Comparison of ENCODE assay signal across 13 mouse cellular contexts in genomic region chr4:101217026-101217540, GRCm38 (mm10). TPM values are rescaled to one million over a fixed set of nuclear protein-coding genes. Genes with fewer than 3 reads are reported as not detected.
DNase-seq lines count a peak whose midpoint lies in the region; ATAC-seq and TF ChIP-seq lines count a peak whose summit lies in the region.
"Had no signal": no experiment of that assay in that cellular context is flagged by ENCODE, and none has a peak within 500 bp of the region (broad histone marks: within the 10 kb centered on the region; RNA-seq: fewer than 3 reads in every experiment).

No protein-coding gene starts in this region.

- ATAC-seq in lung, embryonic 14.5 days (ENCODE audit: insufficient read depth), result peak; percentile 60; the same call in 1 of the 2 replicates
- ATAC-seq in lung, postnatal 0 days, result no peak
- ATAC-seq in intestine, postnatal 0 days, result peak; percentile 74
- ATAC-seq in hindbrain, postnatal 0 days, result no peak
- ATAC-seq: forebrain, embryonic 15.5 days had no signal

- TF ChIP-seq POLR2A in MEL (IDR thresholded peaks at IDR 0.05; ENCODE audit: control insufficient read depth in 1 of 2, insufficient read depth in 1 of 2, low read depth in 1 of 2, low read length in 2 of 2, poor library complexity in 1 of 2), result no peak

- H3K27ac ChIP-seq in lung, embryonic 14.5 days (ENCODE audit: low read depth), result no peak overlapping the region
- H3K27ac ChIP-seq in lung, postnatal 0 days (ENCODE audit: low read length), result no peak overlapping the region
- no peak overlapping the region for H3K27ac ChIP-seq in MEL (ENCODE audit: control insufficient read depth, low read depth, low read length)
- H3K27ac ChIP-seq in intestine, postnatal 0 days (ENCODE audit: low read depth, low read length), result no peak overlapping the region
- no peak overlapping the region for H3K27ac ChIP-seq in hindbrain, postnatal 0 days
- H3K27ac ChIP-seq: forebrain, embryonic 15.5 days; neural tube, embryonic 13.5 days had no signal

- no peak overlapping the region for H3K4me3 ChIP-seq in lung, embryonic 14.5 days (ENCODE audit: low read depth, low read length)
- no peak overlapping the region for H3K4me3 ChIP-seq in lung, postnatal 0 days (ENCODE audit: low read depth, low read length)
- no peak overlapping the region for H3K4me3 ChIP-seq in MEL (ENCODE audit: control insufficient read depth in 1 of 2, insufficient read depth in 1 of 2, low read depth in 2 of 2, low read length in 2 of 2)
- H3K4me3 ChIP-seq in intestine, postnatal 0 days (ENCODE audit: low read depth, low read length), result no peak overlapping the region
- no peak overlapping the region for H3K4me3 ChIP-seq in hindbrain, postnatal 0 days (ENCODE audit: low read length)
- H3K4me3 ChIP-seq: forebrain, embryonic 15.5 days; neural tube, embryonic 13.5 days had no signal

- 43% methylated on average over 2 of the region's 2 CpGs for WGBS in lung, embryonic 14.5 days
- 36% methylated on average over 2 of the region's 2 CpGs for WGBS in lung, postnatal 0 days
- 66% methylated on average over 2 of the region's 2 CpGs for WGBS in intestine, postnatal 0 days
- WGBS in hindbrain, postnatal 0 days, result 86% methylated on average over 2 of the region's 2 CpGs

- H3K27me3 ChIP-seq in lung, embryonic 14.5 days (ENCODE audit: insufficient read depth, low read length), result no peaks in the 10 kb centered on the region
- H3K27me3 ChIP-seq in lung, postnatal 0 days (replicated peaks; ENCODE audit: insufficient read depth, low read length), result no peaks in the 10 kb centered on the region
- H3K27me3 ChIP-seq in MEL (ENCODE audit: control insufficient read depth in 1 of 2, insufficient read depth in 2 of 2, low read length in 2 of 2), result no peaks in the 10 kb centered on the region
- no peaks in the 10 kb centered on the region for H3K27me3 ChIP-seq in intestine, postnatal 0 days (replicated peaks; ENCODE audit: control insufficient read depth, insufficient read depth, low read length)
- H3K27me3 ChIP-seq in hindbrain, postnatal 0 days (ENCODE audit: insufficient read depth, low read length), result no peaks in the 10 kb centered on the region
- H3K27me3 ChIP-seq: forebrain, embryonic 15.5 days; neural tube, embryonic 13.5 days had no signal

- TF ChIP-seq EP300 in lung, postnatal 0 days (IDR thresholded peaks at IDR 0.05), result no peak
- no peak for TF ChIP-seq EP300 in MEL (IDR thresholded peaks at IDR 0.05; ENCODE audit: low read depth in 1 of 2, low read length in 2 of 2)

- H3K79me2 ChIP-seq in MEL (ENCODE audit: control insufficient read depth, insufficient read depth, low read length, poor library complexity), result peaks cover 7% of the 10 kb centered on the region; the same call in 1 of the 2 replicates

- H3K4me2 ChIP-seq in lung, embryonic 14.5 days, result no peak overlapping the region
- H3K4me2 ChIP-seq in lung, postnatal 0 days (replicated peaks; ENCODE audit: low read depth, low read length), result no peak overlapping the region
- no peak overlapping the region for H3K4me2 ChIP-seq in intestine, postnatal 0 days (replicated peaks; ENCODE audit: low read depth)
- H3K4me2 ChIP-seq in hindbrain, postnatal 0 days (ENCODE audit: low read depth, low read length), result no peak overlapping the region
- H3K4me2 ChIP-seq: forebrain, embryonic 15.5 days; neural tube, embryonic 13.5 days had no signal

- H3K36me3 ChIP-seq in lung, embryonic 14.5 days (ENCODE audit: insufficient read depth), result no peaks in the 10 kb centered on the region
- no peaks in the 10 kb centered on the region for H3K36me3 ChIP-seq in lung, postnatal 0 days (ENCODE audit: insufficient read depth, low read length)
- H3K36me3 ChIP-seq in MEL (ENCODE audit: control insufficient read depth in 1 of 2, insufficient read depth in 2 of 2, low read length in 2 of 2), result peaks cover 0 to 21% of the 10 kb centered on the region in 2 experiments; a peak in 3 of 4 replicates
- no peaks in the 10 kb centered on the region for H3K36me3 ChIP-seq in intestine, postnatal 0 days (ENCODE audit: control insufficient read depth, insufficient read depth)
- no peaks in the 10 kb centered on the region for H3K36me3 ChIP-seq in hindbrain, postnatal 0 days (ENCODE audit: insufficient read depth, low read length)
- H3K36me3 ChIP-seq: forebrain, embryonic 15.5 days; neural tube, embryonic 13.5 days had no signal

- no peaks in the 10 kb centered on the region for H3K9me3 ChIP-seq in lung, embryonic 14.5 days (ENCODE audit: low read depth, low read length)
- no peaks in the 10 kb centered on the region for H3K9me3 ChIP-seq in lung, postnatal 0 days (ENCODE audit: low read length)
- H3K9me3 ChIP-seq in MEL (replicated peaks; ENCODE audit: insufficient read depth, low read length), result no peaks in the 10 kb centered on the region
- no peaks in the 10 kb centered on the region for H3K9me3 ChIP-seq in intestine, postnatal 0 days (ENCODE audit: control insufficient read depth)
- no peaks in the 10 kb centered on the region for H3K9me3 ChIP-seq in hindbrain, postnatal 0 days (ENCODE audit: low read length)
- H3K9me3 ChIP-seq: forebrain, embryonic 15.5 days; neural tube, embryonic 13.5 days had no signal

- 0 out of 2 replicates have a peak, but pooled peaks cover 3% of the 10 kb centered on the region for H3K4me1 ChIP-seq in lung, embryonic 14.5 days (ENCODE audit: insufficient read depth)
- H3K4me1 ChIP-seq in lung, postnatal 0 days (ENCODE audit: insufficient read depth, low read depth, low read length), result peaks cover 2% of the 10 kb centered on the region; the same call in 1 of the 2 replicates
- peaks cover 5 to 9% of the 10 kb centered on the region in 2 experiments for H3K4me1 ChIP-seq in MEL (ENCODE audit: control insufficient read depth in 1 of 2, insufficient read depth in 2 of 2, low read length in 2 of 2)
- peaks cover 5% of the 10 kb centered on the region; the same call in 1 of the 2 replicates for H3K4me1 ChIP-seq in intestine, postnatal 0 days (replicated peaks; ENCODE audit: control insufficient read depth, insufficient read depth, low read length)
- H3K4me1 ChIP-seq in hindbrain, postnatal 0 days (ENCODE audit: insufficient read depth, low read length), result no peaks in the 10 kb centered on the region
- H3K4me1 ChIP-seq: forebrain, embryonic 15.5 days; neural tube, embryonic 13.5 days had no signal

- TF ChIP-seq RAD21 in MEL (IDR thresholded peaks at IDR 0.05; ENCODE audit: low read depth, low read length), result no peak

- no peak for TF ChIP-seq CTCF in lung, embryonic 14.5 days (IDR thresholded peaks at IDR 0.05; ENCODE audit: low read depth)
- TF ChIP-seq CTCF in lung, postnatal 0 days (IDR thresholded peaks at IDR 0.05), result no peak
- no peak for TF ChIP-seq CTCF in MEL (IDR thresholded peaks at IDR 0.05 in 2 of 3, conservative IDR thresholded peaks at IDR 0.05 in 1 of 3; ENCODE audit: control insufficient read depth in 1 of 3, insufficient read depth in 1 of 3, low read depth in 2 of 3, low read length in 3 of 3, poor library complexity in 1 of 3, severe bottlenecking in 1 of 3)
- TF ChIP-seq CTCF in intestine, postnatal 0 days (IDR thresholded peaks at IDR 0.05; ENCODE audit: low read depth), result no peak
- no peak for TF ChIP-seq CTCF in hindbrain, postnatal 0 days (IDR thresholded peaks at IDR 0.05; ENCODE audit: low read depth)

- no peak overlapping the region for H3K9ac ChIP-seq in lung, embryonic 14.5 days
- H3K9ac ChIP-seq in lung, postnatal 0 days (replicated peaks; ENCODE audit: low read depth), result no peak overlapping the region
- H3K9ac ChIP-seq in MEL (ENCODE audit: control insufficient read depth, low read depth, low read length, poor library complexity, severe bottlenecking), result no peak overlapping the region
- H3K9ac ChIP-seq in intestine, postnatal 0 days (ENCODE audit: low read depth, low read length), result no peak overlapping the region
- no peak overlapping the region for H3K9ac ChIP-seq in hindbrain, postnatal 0 days (replicated peaks; ENCODE audit: low read length)
- H3K9ac ChIP-seq: forebrain, embryonic 15.5 days; neural tube, embryonic 13.5 days had no signal

- peak; percentile 31 for DNase-seq in lung, embryonic 14.5 days
- no peak for DNase-seq in lung, postnatal 0 days (ENCODE audit: low spot score)
- no peak for DNase-seq in MEL (ENCODE audit: low read depth, low spot score)
- DNase-seq in naive thymus-derived CD4-positive, alpha-beta T cell, adult 2 months (ENCODE audit: low read depth), result peak; percentile 78
- no peak for DNase-seq in frontal cortex, postnatal 14 days (ENCODE audit: low spot score in 2 of 2)
- no peak for DNase-seq in right cerebral cortex, postnatal 25 days
- no peak for DNase-seq in hindbrain, postnatal 0 days (ENCODE audit: low spot score)
- DNase-seq: cerebellum, postnatal 25 days; midbrain, embryonic 14.5 days; right cerebral cortex, postnatal 14 days had no signal

TF ChIP-seq in MEL, 35 proteins besides CTCF, POLR2A, EP300 and RAD21:
- peak; percentile 28; the same call in 1 of the 2 replicates for TF ChIP-seq ZNF384 (IDR thresholded peaks at IDR 0.05; ENCODE audit: low read depth, low read length)
- no peak for TF ChIP-seq MAZ (IDR thresholded peaks at IDR 0.05; ENCODE audit: low read depth, low read length)
- no peak for TF ChIP-seq UBTF (IDR thresholded peaks at IDR 0.05; ENCODE audit: borderline replicate concordance, insufficient read depth, low read depth, low read length)
- no peak for TF ChIP-seq GABPA (IDR thresholded peaks at IDR 0.05; ENCODE audit: low read depth, low read length)
- no peak for TF ChIP-seq MEF2A (IDR thresholded peaks at IDR 0.05; ENCODE audit: extremely low read depth, insufficient replicate concordance, low read depth, low read length, poor library complexity, severe bottlenecking)
- no peak for TF ChIP-seq TAL1 (IDR thresholded peaks at IDR 0.05; ENCODE audit: low read length)
- no peak for TF ChIP-seq ELF1 (IDR thresholded peaks at IDR 0.05; ENCODE audit: low read depth, low read length)
- TF ChIP-seq CHD1 (IDR thresholded peaks at IDR 0.05; ENCODE audit: low read depth, low read length), result no peak
- no peak for TF ChIP-seq NELFE (IDR thresholded peaks at IDR 0.05; ENCODE audit: low read depth, low read length)

RNA-seq across cellular contexts. Expression of gene Jak1, which starts 48.0 kb away (rescaled TPM):
- polyA plus RNA-seq in lung, embryonic 14.5 days (2014; fragmentation: Nextera tagmentation; extraction: Ambion mirVana), result 85.0 and 85.5 TPM in 2 replicates
- polyA plus RNA-seq in lung, postnatal 0 days (2015; fragmentation: Nextera tagmentation; extraction: Ambion mirVana), result 80.0 and 86.3 TPM in 2 replicates
- 35.0 and 37.3 TPM in 2 replicates for total RNA-seq in MEL (2012; rRNA removed)
- polyA plus RNA-seq in MEL (2012; ENCODE audit: insufficient read depth in 1 of 2, insufficient read length in 2 of 2, low read depth in 1 of 2, low replicate concordance in 2 of 2, missing spikeins in 1 of 2), result 10 to 100 TPM in 1 of 2 experiments, not detected in 1; 41.9 TPM
- polyA plus RNA-seq in intestine, postnatal 0 days (2015; fragmentation: Nextera tagmentation; extraction: Ambion mirVana), result 44.7 and 46.3 TPM in 2 replicates
- total RNA-seq in hindbrain, postnatal 0 days (2014; rRNA removed), result 63.1 and 79.4 TPM in 2 replicates
- polyA plus RNA-seq in hindbrain, postnatal 0 days (2015; fragmentation: Nextera tagmentation; extraction: Ambion mirVana), result 106 and 112 TPM in 2 replicates

Comparison
In these comparisons a context has a peak if more than half of its experiments do, and no peak if none do; other contexts are left out.
1. ATAC-seq: peak in lung, embryonic 14.5 days (single experiment) and intestine, postnatal 0 days (single experiment); none in lung, postnatal 0 days (single experiment) and hindbrain, postnatal 0 days (single experiment).
2. DNase-seq: peak in lung, embryonic 14.5 days (single experiment) and naive thymus-derived CD4-positive, alpha-beta T cell, adult 2 months (single experiment); none in lung, postnatal 0 days (single experiment), MEL (single experiment), frontal cortex, postnatal 14 days (0 of 2), right cerebral cortex, postnatal 25 days (single experiment) and hindbrain, postnatal 0 days (single experiment).